Mouse (Mus musculus) megakaryocyte, adult 5-6 weeks (primary cell): Measurements from ENCODE around the gene Mef2d. TPM values are rescaled to one million over a fixed set of nuclear protein-coding genes. Genes with fewer than 3 reads are reported as not detected.

Source experiments
- ATAC-seq: 2 replicates; pipeline ENCODE4 v1.8.0; 2016; ENCODE audit warnings: mild to moderate bottlenecking, inconsistent platforms; ENCODE audit not compliant: poor library complexity, severe bottlenecking
- total RNA-seq, 2 experiments: library from RNA; stranded (forward) in 1 of 2; stranded (reverse) in 1 of 2; fragments of 153-499, 151-499 nt in 1 of 2; fragments of 221-1000, 200-1000 nt in 1 of 2; gene quantifications; 2 replicates each; pipeline versions ENCODE4 v1.2.3 to v1.2.4; 2015 to 2017

Gene Mef2d
- total RNA-seq (2015) (73.3 and 77.4 TPM in 2 replicates), total RNA-seq (2017) (29.2 and 42.0 TPM in 2 replicates)

DNA sequence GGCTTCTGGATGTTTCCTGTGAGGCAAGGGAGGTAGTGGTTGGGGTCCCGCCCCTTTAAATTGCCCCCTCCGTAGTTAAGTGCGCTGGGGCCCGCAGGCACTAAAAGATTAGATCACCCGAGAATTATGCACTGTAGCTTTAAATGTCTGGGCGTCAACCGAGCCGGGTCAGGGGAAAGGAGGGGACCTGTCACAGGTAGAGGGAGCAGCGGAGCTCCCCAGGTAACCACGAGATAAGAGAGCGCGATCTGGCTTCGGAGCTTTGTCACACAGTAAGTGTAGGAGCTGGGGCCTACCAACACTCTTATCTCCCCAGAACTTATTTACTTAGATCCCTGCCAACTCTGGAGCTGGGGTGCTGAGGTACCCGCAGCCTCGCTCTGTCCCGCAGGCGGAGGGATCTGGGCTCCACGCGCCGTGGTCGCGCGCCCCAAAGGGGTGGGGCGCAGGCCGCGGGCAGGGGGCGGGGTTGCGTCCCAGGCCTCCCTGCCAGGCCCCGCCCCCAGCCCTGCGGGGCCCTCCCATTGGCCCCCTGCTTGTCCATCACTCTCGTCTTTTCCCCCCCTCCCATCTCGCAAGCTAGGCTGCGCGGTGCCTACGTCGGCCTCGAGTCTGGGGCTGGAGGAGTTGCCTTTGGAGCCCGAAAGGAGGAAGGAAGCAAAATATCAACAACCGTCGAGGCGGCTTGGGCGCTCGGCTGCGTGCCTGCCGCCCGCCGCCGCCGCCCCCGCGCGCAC lies at the start of gene Mef2d:
Mef2d (plus strand) TSS at position 586 of the 737 bp plus-strand sequence.
- ATAC-seq, result peak; percentile 69

DNA sequence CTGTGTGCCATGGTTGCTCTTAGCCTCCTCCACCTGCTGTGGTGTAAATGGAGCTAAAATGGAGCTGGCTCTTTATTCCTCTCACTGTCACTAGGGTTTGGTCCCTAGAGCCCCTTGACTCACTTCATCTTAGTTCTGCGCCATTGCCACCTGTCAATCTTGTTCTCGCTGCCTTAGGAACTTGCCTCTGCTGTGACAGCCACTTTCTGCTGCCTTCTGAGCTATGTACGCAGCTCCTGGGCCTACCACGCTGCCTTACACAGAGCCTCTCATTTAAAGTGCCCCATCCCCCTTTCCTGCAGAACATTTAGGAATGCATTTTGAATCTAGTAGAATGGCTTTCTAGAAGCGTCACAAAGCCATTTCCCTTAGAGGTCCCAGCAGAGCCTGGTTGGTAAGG lies 48.0 kb upstream of the Mef2d start:
- ATAC-seq, result no peak

DNA sequence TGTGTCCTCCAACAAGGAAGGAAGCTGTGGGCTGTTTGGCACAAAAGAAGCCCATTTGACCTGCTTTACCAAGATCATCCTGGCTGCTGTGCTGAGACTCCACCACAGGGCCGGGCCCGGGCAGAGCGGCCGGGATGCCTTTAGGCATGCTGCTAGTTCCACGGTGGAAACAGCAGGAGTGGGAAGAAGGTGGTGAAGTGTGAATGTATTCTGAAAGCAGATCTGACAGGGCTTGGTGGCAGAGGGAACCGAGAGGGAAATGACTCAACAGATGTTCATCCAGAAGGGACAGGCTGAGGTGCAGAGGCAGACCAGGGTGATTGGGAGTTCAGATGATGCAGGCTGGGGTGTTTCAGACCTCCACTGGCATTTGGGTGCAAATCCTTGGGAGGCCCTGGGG lies 44.5 kb upstream of the Mef2d start:
- ATAC-seq, result no peak

DNA sequence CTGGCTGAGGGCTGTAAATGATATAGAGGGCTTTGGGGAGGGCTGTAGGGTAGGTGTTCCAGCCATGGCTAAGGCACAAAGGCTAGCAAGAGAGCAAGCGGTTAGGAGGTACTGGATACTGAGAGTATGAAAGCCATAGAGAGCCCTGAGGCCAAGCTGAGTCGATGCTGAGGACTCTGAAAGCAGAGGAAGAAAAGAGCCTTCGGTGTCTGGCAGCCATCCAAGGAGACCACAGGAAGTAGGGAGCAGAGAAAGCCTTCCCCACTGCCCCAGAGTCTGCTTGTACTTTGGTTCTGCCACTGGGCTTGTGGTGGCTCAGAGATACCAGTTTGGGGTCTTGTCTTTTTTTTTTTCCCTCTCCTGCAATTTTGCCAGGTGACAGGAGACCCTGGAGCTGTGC lies 41.9 kb upstream of the Mef2d start:
- ATAC-seq, result no peak

DNA sequence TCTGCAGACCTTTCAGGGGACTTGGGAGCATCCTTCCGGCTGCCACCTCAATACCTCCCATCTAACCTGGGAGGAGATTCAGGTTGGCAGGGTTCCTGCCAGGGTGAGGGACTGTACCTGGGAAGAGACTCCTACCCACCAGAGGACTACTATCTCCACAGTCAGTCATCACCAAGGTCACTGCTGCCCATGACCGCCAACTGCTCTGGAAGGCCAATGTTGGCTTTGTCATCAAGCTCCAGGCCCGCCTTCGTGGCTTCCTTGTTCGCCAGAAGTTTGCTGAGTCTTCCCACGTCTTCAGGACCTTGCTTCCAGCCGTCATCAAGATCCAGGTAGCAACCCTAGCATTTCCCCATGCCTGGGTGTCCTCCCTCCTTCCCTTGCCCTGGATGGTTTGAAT lies 40.4 kb upstream of the Mef2d start:
- no peak for ATAC-seq

DNA sequence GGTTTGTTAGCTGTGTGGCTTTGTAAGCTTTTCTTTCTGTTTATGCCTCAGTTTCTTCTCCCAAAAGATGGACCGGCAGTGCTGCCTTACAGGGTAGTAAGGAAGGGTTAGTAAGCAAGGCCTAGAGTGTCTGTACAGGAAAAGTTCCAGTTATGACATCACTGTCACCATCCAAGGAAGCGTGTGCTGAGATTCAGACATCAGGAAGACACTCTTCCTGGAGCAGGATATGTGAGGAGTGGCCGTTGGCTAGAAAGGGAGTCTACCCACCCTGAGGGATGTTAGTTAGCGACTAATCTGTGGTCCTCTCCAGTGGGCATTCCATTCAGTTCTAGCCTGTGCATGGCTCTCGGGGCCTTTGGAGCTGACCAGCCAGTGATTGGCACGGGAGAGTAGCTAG lies 40.0 kb upstream of the Mef2d start:
- ATAC-seq, result no peak

DNA sequence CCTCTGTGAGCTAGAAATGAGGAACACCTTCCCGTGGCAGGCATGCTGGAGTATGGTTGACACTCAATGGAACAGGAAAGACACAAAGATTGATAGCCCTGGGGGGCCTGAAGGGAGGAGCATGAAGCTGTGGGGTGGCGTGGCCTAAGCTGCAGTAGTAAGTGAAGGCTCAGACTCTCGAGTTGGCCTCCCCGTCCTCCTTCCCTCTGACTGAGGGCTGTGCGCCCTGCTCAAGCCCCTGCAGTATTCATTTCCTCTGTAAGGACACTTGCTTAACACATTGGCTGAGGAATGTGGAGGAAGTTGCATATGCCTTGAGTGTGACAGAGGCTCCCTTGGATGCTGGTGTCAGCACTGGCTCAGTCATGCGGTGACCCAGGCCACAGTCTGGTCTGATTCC lies 39.6 kb upstream of the Mef2d start:
- ATAC-seq, result peak; percentile 49

DNA sequence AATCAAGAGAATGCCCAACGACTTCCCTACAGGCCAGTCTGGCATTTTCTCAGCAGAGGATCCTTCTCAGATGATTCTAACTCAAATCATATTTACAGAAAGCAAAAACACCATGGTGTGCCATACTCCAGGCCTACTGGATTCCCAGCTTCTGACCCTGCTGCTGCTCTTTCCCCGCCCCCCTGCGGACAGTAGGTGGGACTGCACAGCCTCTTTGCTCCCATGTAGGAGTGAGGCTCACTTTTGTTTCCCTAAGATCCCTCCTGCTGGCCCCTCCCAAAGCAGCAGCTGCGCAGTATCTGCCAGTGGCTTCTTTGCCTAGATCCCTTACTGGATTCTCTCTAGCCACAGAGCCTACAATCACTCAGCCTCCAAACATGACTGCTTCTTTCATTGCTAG lies 36.0 kb upstream of the Mef2d start:
- ATAC-seq, result no peak

DNA sequence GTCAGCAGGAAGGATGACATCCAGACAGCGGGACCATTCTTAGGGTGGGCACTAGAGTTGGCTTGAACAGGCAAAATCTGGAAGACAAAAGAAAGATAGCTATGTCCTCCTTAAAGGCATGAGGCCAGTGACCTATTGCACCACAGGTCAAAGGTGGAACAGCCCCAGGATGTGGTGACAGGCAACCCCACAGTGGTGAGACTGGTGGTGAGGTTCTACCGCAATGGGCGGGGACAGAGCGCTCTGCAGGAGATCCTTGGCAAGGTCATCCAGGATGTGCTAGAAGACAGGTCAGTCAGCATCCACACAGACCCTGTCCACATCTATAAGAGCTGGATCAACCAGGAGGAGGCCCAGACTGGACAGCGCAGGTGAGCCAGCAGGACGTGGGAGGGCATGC lies 33.0 kb upstream of the Mef2d start:
- peak; percentile 86 for ATAC-seq

DNA sequence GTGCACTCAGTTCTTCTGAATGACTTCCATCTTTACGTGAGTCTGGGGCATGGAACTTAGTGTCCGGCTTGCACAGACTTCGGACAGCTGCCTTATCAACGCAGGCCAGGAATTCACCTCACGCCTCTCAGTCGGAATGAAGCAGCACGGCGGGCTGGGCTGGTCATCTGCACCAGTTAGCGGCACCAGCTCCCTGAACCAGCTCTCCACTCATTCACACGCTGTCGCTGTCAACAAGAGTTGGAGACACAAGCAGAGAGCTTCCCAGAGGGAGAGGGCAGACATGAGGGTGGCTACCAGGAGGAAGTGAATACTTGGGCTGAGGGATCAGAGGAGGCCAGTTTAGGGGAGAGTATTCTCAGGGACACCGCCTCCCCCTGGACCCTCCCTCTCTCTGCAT lies 27.8 kb upstream of the Mef2d start:
- ATAC-seq, result no peak

DNA sequence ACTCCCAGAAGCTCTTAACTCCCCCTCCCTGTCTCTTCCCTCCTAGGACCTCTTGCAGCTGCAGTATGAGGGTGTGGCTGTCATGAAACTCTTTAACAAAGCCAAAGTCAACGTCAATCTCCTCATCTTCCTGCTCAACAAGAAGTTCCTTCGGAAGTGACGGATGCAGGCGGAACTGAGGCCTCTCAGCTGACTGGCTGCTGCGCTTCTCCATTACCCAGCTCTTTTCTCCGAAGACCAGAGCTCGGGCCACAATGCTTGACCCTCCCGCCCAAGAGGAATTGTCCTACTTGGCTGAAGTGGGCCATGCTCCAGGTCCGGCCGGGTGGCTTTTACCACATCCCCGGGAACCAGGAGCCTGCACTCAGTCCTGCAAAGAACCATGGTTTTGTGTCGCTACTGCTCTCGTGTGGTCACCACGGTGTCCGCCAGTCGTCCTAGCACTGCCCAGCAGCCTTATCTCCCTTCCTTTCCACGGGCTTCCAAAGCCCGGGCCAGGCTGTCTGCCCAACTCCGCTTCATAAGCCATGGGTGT lies 22.0 kb upstream of the Mef2d start:
- ATAC-seq, result no peak

DNA sequence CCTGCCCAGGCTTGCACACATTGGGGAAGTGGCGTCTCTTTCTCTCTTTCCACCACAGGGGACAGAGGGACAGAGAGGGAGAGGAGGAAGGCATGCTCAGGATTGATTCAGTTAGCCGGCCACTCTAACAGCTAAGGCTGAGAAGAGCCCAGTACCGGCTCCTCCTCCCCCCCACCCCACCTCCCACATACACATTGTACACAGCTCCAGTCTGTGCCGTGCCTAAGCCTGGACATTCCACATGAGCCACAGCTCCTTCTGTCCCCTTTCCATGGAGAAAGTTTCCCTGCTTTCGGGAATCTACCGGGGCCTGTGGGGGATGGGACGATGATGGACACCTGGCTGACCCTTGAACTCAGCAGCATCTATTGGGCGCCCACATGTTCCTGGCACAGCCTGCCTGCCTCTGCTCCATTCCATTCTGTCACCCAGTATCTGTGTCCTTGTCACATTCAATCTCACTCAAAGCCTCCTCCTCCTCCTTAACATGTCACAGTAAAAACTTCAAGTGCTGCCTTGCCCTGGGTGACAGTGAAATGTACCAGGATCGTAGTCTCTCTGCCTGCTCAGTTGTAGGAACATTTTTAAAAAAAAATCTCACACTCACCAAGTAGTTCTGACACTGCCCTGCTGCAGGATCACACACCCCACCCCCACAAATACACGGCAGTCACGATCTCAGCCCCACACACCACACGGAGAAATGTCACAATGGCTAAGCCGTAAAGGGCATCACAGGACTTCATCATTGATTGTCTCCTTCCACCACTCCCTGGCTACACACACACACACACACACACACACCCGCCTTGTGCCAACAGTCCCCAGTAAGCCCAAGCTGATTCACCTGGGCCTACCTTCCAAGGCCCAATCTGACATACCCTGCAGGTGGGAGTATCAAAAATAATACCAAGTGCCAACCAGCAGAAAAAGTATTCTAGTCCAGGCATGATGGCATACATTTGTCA lies 20.7 kb upstream of the Mef2d start:
- no peak for ATAC-seq

DNA sequence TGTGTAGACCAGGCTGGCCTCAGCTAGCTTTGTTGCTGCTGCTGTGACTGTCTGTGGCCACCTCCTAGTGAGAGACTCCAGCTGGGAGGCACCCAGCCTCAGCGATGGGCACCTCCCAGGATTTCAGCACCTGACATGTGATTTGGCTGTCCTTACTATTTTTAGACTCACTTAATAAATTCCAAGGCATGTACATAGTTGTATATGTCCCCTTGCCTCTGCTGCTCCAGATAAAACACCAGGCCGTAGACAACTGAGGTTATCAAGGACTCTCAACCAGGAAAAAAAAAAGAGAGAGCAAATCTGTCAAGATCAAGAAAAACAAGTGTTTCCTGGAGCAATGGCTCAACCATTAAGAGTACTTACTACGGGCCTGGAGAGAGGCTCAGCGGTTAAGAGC lies 17.0 kb upstream of the Mef2d start:
- ATAC-seq, result no peak

DNA sequence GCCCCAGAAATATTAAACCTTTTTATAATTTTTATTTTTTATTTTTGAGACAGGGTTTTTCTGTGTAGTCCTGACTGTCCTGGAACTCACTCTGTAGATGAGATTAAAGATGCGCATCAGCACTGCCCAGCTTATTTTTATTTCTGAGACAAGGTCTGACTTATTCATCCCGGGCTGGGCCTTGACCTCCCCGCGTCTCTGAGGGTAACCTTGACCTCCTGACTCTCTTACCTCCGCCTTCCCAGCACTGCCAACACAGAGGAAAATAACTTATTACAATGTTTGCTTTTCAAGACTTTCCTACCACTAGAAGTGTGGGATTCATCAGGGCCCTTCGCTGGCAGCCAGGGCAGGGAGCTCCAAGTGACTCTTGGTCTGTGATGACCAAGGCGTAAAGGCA lies 16.0 kb upstream of the Mef2d start:
- no peak for ATAC-seq

DNA sequence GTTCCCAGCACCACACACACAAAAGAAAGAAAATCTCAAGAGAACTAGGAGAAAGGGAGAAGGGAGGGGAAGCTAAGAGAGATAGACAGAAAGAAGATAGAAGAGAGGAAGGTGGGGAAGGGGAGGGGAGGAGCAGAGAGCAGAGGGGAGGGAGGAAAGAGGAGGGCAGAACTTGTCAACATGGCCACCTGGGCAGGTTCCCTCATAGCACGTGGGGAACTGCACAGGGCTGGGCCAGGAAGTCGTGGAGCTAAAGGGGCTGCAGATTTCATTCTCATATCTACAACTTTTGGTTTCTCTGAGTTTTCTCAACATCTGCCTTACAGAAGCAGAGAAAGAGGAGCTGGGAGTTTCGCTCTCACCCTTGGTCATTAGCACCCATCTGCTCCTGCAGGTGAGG lies 14.5 kb upstream of the Mef2d start:
- no peak for ATAC-seq

DNA sequence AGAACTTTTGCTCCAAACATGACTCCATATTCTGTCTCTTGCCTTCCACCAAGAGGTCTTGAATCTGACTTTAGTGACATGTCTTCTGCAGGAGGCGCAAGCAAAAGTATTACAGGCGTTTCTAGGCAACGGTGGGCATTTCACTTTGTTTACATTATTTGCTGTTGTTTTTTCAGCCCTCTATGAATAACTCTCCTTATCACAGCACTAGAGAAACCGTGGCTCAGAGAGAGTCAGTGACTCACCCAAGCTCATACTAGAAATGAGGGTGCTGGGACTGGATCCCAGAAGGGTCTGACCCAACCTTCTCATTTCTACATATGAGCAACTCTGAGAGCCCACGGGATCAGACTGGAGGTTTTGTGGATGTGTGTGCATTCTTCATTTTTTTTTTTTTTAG lies 14.1 kb upstream of the Mef2d start:
- ATAC-seq, result no peak

DNA sequence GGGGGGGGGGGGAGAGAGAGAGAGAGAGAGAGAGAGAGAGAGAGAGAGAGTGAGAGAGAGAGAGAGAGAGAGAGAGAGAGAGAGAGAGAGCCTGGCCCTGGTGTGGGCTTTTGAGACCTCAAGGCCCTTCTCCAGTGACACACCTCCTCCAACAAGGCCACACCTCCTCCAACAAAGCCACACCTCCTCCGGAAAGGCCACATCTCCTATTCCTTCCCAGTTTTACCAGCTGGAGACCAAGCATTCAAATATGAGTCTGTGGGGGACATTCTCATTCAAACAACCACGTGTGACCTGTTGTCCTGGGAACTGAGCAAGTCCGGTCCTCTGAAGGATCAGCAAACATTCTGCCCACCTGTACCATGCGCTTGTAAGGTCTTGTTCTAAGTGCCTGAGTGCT lies 13.2 kb upstream of the Mef2d start:
- ATAC-seq, result no peak

DNA sequence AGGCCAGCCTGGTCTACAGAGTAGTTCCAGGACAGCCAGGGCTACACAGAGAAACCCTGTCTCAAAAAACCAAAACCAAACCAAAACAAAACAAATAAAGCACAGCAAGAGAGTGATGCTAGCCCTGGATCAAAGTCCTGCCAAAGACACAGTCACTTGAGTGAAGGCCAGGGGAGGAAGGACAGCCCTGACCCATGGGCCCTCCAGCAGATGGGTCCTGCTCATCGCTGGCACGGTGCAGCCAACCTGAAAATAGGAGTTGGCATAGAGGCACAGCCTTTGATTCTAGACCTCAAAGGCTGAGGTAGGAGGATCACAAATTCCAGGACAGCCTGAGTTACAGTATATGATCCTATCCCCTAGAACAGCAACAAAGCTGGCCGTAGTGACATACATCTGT lies 11.1 kb upstream of the Mef2d start:
- no peak for ATAC-seq

DNA sequence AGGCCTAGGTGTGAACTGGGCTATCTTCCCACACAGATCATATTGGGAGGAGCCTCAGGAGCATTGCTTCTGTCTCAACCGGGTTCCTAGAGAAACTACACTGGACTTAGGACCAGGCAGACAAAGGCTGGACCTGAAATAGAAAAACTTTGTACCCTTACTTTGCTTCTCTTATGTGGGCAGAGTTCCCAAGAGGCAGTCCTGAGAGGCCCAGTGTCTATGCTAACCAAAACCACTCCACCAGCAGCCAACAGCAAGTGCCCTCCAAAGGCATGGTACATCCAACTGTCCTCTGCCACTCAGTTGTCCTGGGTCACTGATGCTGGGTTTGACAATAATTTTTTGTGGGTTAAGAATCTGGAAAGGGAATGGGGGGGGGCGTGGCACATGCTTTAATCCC lies 9.7 kb upstream of the Mef2d start:
- ATAC-seq, result no peak

DNA sequence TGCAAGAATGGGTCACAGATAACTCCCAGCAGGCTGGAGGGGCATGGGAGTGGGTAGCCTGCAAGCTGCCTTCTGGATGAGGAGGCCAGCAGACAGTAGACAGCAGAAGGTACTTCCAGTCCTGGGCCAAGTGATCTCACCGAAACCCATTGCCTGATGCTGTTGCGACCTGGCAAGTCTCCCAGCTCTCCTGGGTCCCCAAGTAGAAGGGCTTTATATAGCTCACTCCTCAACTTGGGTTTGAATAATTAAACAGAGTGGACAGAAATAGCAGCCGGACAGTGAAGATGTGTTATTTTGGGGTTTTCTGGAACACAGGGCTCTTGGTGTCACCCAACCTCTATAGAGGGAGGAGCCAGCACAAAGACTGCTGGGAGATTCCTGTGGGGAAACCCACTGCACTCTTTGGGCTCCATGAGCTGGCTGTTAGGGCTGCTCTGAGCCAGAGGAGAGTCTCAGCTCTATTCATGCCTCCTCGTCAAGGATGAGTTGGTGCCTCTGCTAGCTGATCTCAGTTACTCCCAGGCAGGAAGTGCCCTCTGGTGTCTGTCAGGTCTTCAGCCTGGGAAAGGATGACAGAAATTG lies 8.9 kb upstream of the Mef2d start:
- ATAC-seq, result no peak

DNA sequence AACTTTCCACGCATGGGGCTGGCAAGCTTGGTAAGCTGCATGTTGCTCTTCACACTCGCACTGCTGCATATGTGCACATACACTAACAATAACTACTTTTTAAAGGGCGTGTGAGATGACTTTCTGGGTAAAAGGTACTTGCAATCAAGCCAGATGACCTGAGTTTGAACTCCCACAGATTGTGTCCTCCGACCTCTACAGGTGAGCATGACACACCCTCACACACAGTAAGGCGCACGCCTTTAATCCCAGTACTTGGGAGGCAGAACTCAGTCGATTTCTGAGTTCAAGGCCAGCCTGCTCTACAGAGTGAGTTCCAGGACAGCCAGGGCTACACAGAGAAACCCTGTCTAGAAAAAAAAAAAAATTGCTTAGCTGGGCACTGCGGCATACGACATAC lies 5.8 kb upstream of the Mef2d start:
- ATAC-seq, result no peak
